Mouse (Mus musculus) T-cell, adult 66 days (primary cell): Measurements from ENCODE around the gene Snapin. TPM values are rescaled to one million over a fixed set of nuclear protein-coding genes. Genes with fewer than 3 reads are reported as not detected.

ENCODE experiments used
- total RNA-seq, 2 experiments: library from RNA; stranded (reverse); gene quantifications; 3 replicates in 1 of 2; 4 replicates in 1 of 2; pipeline ENCODE4 v1.2.4; 2023

The Snapin gene
- total RNA-seq: 10 to 100 TPM; 36.9 to 38.9 TPM

GRCm38 (mm10) chr3:90490696-90491256 lies at the start of gene Snapin:
Snapin (minus strand) TSS chr3:90491033.

GRCm38 (mm10) chr3:90537141-90537904 lies 46.5 kb upstream of the Snapin start, which contains the start of gene S100a16:
S100a16 (plus strand) TSS chr3:90537254.

GRCm38 (mm10) chr3:90526580-90526979 lies 35.7 kb upstream of the Snapin start, which contains the start of gene S100a14:
S100a14 (plus strand) TSS chr3:90526856.

DNA sequence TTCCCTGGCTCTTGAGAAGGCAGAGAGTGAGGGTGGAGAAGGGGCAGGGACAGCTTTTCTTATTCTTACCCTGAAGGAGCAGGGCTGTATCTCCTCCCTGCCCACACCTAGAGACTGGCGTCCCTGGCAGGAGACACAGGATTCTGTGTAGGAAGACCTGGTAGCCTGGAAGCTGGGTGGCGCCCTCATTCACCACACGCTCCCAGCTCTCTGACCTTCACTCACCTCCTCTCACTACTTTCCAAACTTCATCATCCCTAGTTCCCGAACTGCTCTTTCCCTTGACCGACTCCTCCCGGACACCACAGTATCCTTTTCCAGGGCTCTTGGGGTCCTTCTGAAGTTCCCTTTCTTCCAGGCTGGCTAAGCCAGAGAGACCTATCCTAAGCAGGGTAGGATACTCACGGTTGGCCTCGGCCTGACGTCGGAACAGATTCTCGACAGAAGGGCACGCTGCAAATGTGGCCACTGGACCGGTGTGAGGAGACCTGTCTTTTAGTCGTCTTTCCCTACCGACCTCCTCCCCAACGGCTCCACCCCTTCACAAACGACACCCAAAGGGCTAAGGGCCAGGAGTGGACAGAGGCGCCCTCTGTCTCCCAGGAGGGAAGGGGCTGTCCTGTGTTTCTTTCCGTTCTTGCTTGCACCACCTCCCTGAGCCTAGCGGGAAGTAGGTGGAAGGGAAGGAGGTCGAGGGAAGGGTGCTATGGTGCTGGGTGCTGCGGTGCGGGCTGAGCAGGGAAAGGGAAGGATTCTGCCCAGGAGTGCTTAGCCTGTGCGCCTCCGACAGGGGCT lies 23.2 kb upstream of the Snapin start, which contains the start of the genes S100a1 and S100a13:
Gene S100a1 (minus strand): TSS at position 597 of the 795 bp plus-strand sequence.
Gene S100a13 (plus strand): TSS at position 640 of the 795 bp plus-strand sequence.

GRCm38 (mm10) chr3:90508950-90509746 lies 18.3 kb upstream of the Snapin start, which contains the start of gene Chtop:
Chtop (minus strand) TSS chr3:90509498.

DNA sequence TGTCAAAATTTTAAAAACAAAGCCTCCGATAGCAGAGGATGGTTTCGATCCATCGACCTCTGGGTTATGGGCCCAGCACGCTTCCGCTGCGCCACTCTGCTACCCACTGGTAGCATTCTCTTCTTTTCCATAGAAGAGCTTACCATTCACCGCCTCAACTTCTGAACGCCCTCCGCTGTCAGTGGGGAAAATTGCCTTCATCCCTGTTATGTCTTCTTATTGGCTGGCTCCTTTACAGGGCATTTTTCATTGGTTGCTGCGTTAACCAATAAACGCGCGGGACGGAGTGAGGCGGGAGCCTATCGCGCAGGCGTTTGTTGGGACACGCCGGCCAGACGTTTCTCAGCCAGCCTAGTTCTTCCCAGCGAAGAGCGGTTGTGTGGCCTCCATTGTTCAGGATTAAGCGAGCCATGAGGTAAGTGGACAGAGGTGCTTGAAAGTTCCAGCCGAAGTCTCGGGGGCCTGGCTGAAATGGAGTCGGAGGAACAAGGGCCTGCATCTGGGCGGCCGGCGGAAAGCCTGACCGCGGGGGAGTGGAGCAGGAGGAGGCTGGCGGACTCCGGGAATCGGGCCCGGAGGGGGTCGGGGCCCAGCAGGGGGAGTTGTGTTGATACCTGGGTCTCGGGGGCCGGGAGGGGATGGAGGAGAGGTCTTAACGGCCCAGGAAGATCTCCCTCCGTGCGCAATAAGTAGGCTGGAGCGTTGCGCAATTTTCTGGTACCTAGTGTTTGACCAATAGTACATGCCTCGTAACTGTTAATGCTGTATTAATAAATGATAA lies 14.8 kb downstream of the Snapin start, which contains the start of gene Ilf2:
Gene Ilf2 (plus strand): TSS at position 296 of the 781 bp plus-strand sequence.

GRCm38 (mm10) chr3:90465686-90466310 lies 25.0 kb downstream of the Snapin start, which contains the start of gene Npr1:
Npr1 (minus strand) TSS chr3:90465866.

Other genes with a start within 250 kb of the Snapin start
- gene Creb3l4, start 247.5 kb downstream of the Snapin start, total RNA-seq: not detected
- 10 to 100 TPM; 25.3 to 28.3 TPM for gene Slc39a1, start 242.9 kb downstream of the Snapin start, total RNA-seq
- 100 to 1,000 TPM in 1 of 2 experiments, 10 to 100 TPM in 1; 97.9 to 123 TPM for gene Crtc2, start 236.9 kb downstream of the Snapin start, total RNA-seq
- gene Dennd4b, start 225.8 kb downstream of the Snapin start, total RNA-seq: 10 to 100 TPM; 73.7 to 80.7 TPM
- gene Gatad2b, start 197.9 kb downstream of the Snapin start, total RNA-seq: 100 to 1,000 TPM; 109 to 114 TPM
- gene Slc27a3, start 101.1 kb downstream of the Snapin start, total RNA-seq: 1 to 10 TPM; 1.8 to 2.2 TPM
- 10 to 100 TPM; 57.3 to 67.2 TPM for gene Ints3, start 57.4 kb downstream of the Snapin start, total RNA-seq
- gene Npr1, start 25.2 kb downstream of the Snapin start, total RNA-seq: not detected
- gene Ilf2, start 14.9 kb downstream of the Snapin start, total RNA-seq: 10 to 100 TPM; 89.4 to 92.6 TPM
- gene Chtop, start 18.5 kb upstream of the Snapin start, total RNA-seq: 100 to 1,000 TPM; 183 to 188 TPM
- gene S100a1, start 23.4 kb upstream of the Snapin start, total RNA-seq: 1 to 10 TPM in 1 of 2 experiments, not detected in 1; 1.5 TPM
- 10 to 100 TPM; 38.2 to 40.3 TPM for gene S100a13, start 23.4 kb upstream of the Snapin start, total RNA-seq
- gene S100a14, start 35.8 kb upstream of the Snapin start, total RNA-seq: 1 to 10 TPM; 1.3 to 3.4 TPM
- gene S100a16, start 46.2 kb upstream of the Snapin start, total RNA-seq: not detected
- gene S100a3, start 69.5 kb upstream of the Snapin start, total RNA-seq: 1 to 10 TPM in 1 of 2 experiments, not detected in 1; 1.1 TPM
- gene S100a2, start 99.2 kb upstream of the Snapin start, total RNA-seq: not detected
- gene Gm42674, start 110.9 kb upstream of the Snapin start, total RNA-seq: not detected
- 10 to 100 TPM; 34.0 to 64.5 TPM for gene S100a4, start 112.7 kb upstream of the Snapin start, total RNA-seq
- not detected for gene S100a5, start 117.5 kb upstream of the Snapin start, total RNA-seq
- gene S100a6, start 121.8 kb upstream of the Snapin start, total RNA-seq: 10 to 100 TPM; 23.8 to 39.8 TPM
- gene S100a7a, start 163.0 kb upstream of the Snapin start, total RNA-seq: not detected
- gene S100a8, start 177.9 kb upstream of the Snapin start, total RNA-seq: 10 to 100 TPM in 1 of 2 experiments, 1 to 10 TPM in 1; 8.0 to 10.6 TPM
- 10 to 100 TPM in 1 of 2 experiments, 1 to 10 TPM in 1; 8.2 to 12.7 TPM for gene S100a9, start 204.7 kb upstream of the Snapin start, total RNA-seq
- not detected for gene Pglyrp4, start 235.9 kb upstream of the Snapin start, total RNA-seq